Mouse (Mus musculus) brain, embryonic 18.5 days (tissue): Measurements from ENCODE around the gene Srrm1.
A peak's percentile ranks its signal among the peaks of the same experiment; 100 is the strongest.

Experiments used
- DNase-seq: peaks from one replicate; pipeline ENCODE4 v3.0.0-alpha.2; 2012; ENCODE audit warnings: low read depth, low spot score

The Srrm1 gene

GRCm38 (mm10) chr4:135272640-135273306 is 80.3 kb downstream of the Srrm1 start, which contains the start of gene Clic4:
Gene Clic4, minus strand, starts transcription at chr4:135272814.
- DNase-seq: peak; percentile 90

GRCm38 (mm10) chr4:135271881-135272616 is 81.1 kb downstream of the Srrm1 start:
- no peak for DNase-seq

- no peak for DNase-seq
Observed at GRCm38 (mm10) chr4:135271419-135271828, 81.7 kb downstream of the Srrm1 start.
